Mouse (Mus musculus) kidney, embryonic 16.5 days (tissue): ENCODE measurements around the gene Chd2. TPM values are rescaled to one million over a fixed set of nuclear protein-coding genes. Genes with fewer than 3 reads are reported as not detected.

ENCODE experiments used
- ATAC-seq: fragments of 200-750 bp; cut with Nextera tagmentation; 2 replicates; pipeline ENCODE4 v1.8.0; 2017; ENCODE audit warnings: moderate TSS enrichment; ENCODE audit not compliant: low FRiP score, low TSS enrichment
- H3K27ac ChIP-seq: fragments of 300-500 bp; sonication (generic); 2 replicates; pipeline ENCODE4 v1.5.1; 2014; ENCODE audit warnings: low read length
- H3K27me3 ChIP-seq: fragments of 300-500 bp; sonication (generic); 2 replicates; pipeline ENCODE4 v1.6.1; 2014; ENCODE audit warnings: low read length, control low read depth, mixed read lengths; ENCODE audit not compliant: insufficient read depth
- H3K36me3 ChIP-seq: fragments of 300-500 bp; sonication (generic); 2 replicates; pipeline ENCODE4 v1.6.1; 2014; ENCODE audit warnings: low read length, control low read depth, mixed read lengths; ENCODE audit not compliant: insufficient read depth
- H3K4me1 ChIP-seq: fragments of 300-500 bp; sonication (generic); 2 replicates; pipeline ENCODE4 v1.6.1; 2014; ENCODE audit warnings: low read length, control low read depth, mixed read lengths; ENCODE audit not compliant: insufficient read depth
- H3K4me2 ChIP-seq: fragments of 300-500 bp; sonication (generic); replicated peaks from 2 replicates; pipeline ENCODE4 v1.6.1; 2014; ENCODE audit warnings: low read depth, low read length
- H3K4me3 ChIP-seq: fragments of 300-500 bp; sonication (generic); 2 replicates; pipeline ENCODE4 v1.5.1; 2014; ENCODE audit warnings: mild to moderate bottlenecking, low read length
- H3K9ac ChIP-seq: fragments of 300-500 bp; sonication (generic); replicated peaks from 2 replicates; pipeline ENCODE4 v1.6.1; 2014; ENCODE audit warnings: low read length
- H3K9me3 ChIP-seq: fragments of 300-500 bp; sonication (generic); 2 replicates; pipeline ENCODE4 v1.6.1; 2016; ENCODE audit warnings: low read length, control low read depth
- WGBS: fragments of 180-500 bp; shearing (Covaris S2); extraction: QIAGEN DNeasy Blood & Tissue Kit; methylation state at CpG from one replicate; pipeline ENCODE4 v1.1.7; 2014; 5-methylcytosine and 5-hydroxymethylcytosine counted together
- polyA plus RNA-seq: library from polyadenylated mRNA; unstranded; fragments of >200 nt; fragmentation: Nextera tagmentation; extraction: Ambion mirVana; gene quantifications from 2 replicates; pipeline ENCODE4 v1.2.1, GENCODE M21; 2015

Chd2 gene
- 45.3 and 59.0 TPM in 2 replicates for polyA plus RNA-seq

DNA sequence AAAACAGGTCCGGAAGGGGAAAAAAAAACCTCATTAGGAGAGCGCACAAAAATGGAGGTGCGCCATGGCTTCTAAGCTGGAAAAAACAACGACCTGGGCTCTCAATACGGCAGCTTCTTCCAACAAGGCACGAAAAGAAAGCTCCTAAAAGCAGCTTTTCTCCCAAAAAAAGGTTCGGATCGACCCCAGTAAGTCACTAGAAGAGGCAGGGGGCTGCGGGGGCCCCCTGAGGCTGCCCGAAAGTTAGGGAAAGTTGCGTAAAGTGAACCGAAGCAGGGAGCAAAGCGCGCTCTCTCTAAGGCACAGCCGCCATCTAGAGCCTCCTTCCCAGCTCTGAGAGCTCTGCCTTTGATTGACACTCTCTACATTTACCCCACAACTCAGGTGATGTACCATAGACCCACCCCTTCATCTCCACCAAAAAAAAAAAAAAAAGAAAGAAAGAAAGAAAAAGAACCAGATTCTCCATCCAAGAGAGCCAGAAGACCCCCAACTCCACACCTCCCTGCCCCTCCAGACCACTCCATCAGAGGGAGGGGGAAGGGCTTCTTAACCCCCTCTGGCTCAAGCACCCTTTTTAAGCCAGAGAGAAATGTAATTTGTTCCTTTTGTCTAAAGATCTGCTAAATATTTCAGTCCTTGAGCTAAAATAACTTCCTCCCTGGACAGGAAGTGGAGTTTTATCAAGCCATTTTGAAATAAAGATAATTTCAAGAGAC lies at the start of gene Chd2:
Gene Chd2 (minus strand): TSS at position 419 of the 719 bp plus-strand sequence.
- Histone ChIP-seq H3K4me2 (peak within 1 kb of the TSS; percentile 56), H3K27me3 (no peaks in the 10 kb centered on the region), H3K4me1 (peaks cover 7% of the 10 kb centered on the region), H3K9ac (peak within 1 kb of the TSS; percentile 100), H3K36me3 (peaks cover 11% of the 10 kb centered on the region), H3K4me3 (peak within 1 kb of the TSS; percentile 87), H3K9me3 (no peaks in the 10 kb centered on the region), H3K27ac (peak within 1 kb of the TSS; percentile 100)
- WGBS, result under 1% methylated on average over 15 of the region's 15 CpGs
- ATAC-seq, result peak; percentile 72

DNA sequence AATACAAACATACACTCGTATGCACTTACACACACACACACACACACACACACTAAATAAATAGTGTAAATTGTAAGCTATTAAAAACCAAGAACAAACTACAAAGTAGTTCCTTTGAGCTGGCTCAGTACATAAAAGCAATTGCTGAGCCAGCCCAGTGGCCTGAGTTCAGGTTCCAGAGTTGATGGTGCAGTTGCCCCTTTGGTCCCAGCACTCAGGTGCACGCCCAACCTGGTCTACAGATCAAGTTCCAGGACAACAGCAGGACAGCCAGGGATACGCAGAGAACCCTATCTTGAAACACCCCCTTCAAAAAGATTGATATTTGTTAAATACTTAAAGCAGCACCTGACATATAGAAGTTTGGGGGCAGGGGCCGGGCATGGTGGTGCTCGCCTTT lies 49.1 kb upstream of the Chd2 start:
- Histone ChIP-seq H3K36me3 (no peaks in the 10 kb centered on the region), H3K4me2 (no peak overlapping the region), H3K4me3 (no peak overlapping the region), H3K27me3 (no peaks in the 10 kb centered on the region), H3K27ac (no peak overlapping the region), H3K9ac (no peak overlapping the region), H3K4me1 (peaks cover 28% of the 10 kb centered on the region), H3K9me3 (no peaks in the 10 kb centered on the region)
- WGBS, result 93% methylated on average over 5 of the region's 5 CpGs
- ATAC-seq, result no peak

DNA sequence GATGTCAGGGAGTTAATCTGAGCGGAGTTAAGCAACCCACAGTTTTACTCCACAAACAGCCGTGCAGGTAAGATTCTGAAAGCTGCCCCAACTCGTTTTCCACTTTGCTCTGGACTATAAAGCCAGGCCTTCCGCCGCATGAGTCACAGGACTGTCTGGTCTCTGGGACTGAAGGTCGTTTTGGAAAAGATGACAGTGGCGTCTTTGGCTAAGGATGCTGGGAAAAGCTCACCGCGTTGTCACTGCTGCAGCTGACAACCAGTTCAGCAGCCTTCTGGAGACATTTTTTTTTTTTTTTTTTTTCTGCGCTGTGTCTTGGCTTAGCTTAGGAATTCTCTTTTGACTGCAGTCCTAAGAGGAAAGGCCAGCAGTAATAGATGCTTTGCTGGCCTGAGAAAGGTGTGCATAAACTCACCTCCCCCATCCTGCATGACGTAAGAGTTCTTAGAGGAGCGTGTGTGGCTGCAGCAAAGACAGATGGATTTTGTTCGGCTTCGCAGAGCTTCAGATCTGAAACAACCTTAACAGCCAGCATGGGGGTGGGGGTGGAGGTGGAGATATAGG lies 47.7 kb upstream of the Chd2 start:
- ATAC-seq, result no peak
- H3K4me3 ChIP-seq, result no peak overlapping the region
- H3K9ac ChIP-seq, result peak overlapping the region; percentile 22; the same call in 1 of the 2 replicates
- no peaks in the 10 kb centered on the region for H3K27me3 ChIP-seq
- H3K4me2 ChIP-seq, result peak overlapping the region; percentile 19; the same call in 1 of the 2 replicates
- peak overlapping the region; percentile 77 for H3K27ac ChIP-seq
- peaks cover 38% of the 10 kb centered on the region for H3K4me1 ChIP-seq
- H3K9me3 ChIP-seq, result no peaks in the 10 kb centered on the region
- WGBS, result 28% methylated on average over 14 of the region's 14 CpGs
- no peaks in the 10 kb centered on the region for H3K36me3 ChIP-seq

DNA sequence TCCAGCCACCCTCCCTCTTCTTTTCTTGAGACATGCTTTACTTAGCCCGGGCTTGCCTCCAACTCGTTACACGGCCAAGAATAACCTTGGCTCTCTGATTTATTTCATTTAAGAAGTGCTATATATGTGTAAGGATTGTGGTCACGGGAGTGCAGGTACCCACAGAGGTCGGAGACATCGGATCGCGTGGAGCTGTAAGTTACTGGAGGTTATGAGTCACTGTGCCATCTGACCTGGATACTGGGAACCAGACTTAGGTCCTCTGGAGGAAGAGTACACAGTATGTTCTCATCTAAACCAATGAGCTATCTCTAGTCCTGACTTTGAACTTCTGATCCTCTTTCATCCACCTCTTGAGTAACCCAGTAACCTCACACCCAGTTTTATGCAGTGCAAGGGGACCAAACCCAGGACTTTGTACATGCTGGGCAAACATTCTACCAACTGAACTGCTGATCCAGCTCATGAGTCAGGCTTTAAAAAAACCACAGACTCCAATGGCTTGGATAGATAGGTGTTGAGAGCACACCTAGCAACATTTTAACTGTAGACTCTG lies 46.8 kb upstream of the Chd2 start:
- H3K36me3 ChIP-seq, result no peaks in the 10 kb centered on the region
- H3K27me3 ChIP-seq, result no peaks in the 10 kb centered on the region
- H3K4me2 ChIP-seq, result no peak overlapping the region
- peak overlapping the region; percentile 77 for H3K27ac ChIP-seq
- H3K4me1 ChIP-seq, result peaks cover 39% of the 10 kb centered on the region
- H3K9ac ChIP-seq, result no peak overlapping the region
- H3K9me3 ChIP-seq, result no peaks in the 10 kb centered on the region
- 56% methylated on average over 8 of the region's 8 CpGs for WGBS
- peak; percentile 39 for ATAC-seq
- H3K4me3 ChIP-seq, result no peak overlapping the region

DNA sequence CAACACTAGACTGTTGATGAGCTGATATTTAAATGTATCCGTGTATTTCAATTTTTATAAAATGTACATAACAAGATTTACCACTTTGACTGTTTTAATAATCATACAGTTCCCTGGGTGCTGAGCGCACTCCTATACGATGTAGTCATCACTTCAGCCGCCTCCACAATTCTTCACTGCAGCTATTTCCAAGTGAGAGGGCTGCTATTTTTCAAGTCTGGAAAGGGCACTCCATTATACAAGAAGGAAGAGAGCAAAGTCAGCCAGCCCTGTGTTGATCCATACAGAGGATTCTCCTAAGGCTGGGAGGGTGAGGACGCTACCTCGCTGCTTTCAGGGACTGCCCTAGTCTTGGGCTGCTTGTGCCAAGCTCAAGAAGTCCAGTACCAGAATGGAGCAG lies 45.1 kb upstream of the Chd2 start:
- no peak for ATAC-seq
- WGBS, result 88% methylated on average over 6 of the region's 6 CpGs
- H3K4me2 ChIP-seq, result no peak overlapping the region
- H3K36me3 ChIP-seq, result no peaks in the 10 kb centered on the region
- no peak overlapping the region for H3K9ac ChIP-seq
- H3K4me3 ChIP-seq, result no peak overlapping the region
- H3K27me3 ChIP-seq, result no peaks in the 10 kb centered on the region
- H3K9me3 ChIP-seq, result no peaks in the 10 kb centered on the region
- H3K4me1 ChIP-seq, result peaks cover 40% of the 10 kb centered on the region
- H3K27ac ChIP-seq, result no peak overlapping the region

DNA sequence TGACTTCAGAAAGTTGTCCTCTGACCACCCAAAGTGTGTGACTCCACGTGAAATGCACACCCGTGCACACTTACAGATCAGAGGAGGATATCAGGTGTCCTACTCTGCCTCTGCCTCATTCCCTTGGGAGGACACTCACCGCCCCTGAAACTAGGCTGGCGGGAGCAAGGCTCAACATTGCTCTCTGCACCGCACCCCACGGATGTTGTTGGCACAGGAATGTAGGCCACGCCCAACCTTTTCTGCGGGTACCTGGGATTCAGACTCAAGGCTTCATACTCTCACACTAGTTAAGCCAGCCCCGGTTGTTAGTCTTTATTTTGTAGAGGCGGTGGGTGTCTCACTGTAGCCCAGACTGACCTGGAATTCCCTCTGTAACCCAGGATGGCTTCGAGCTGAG lies 44.6 kb upstream of the Chd2 start:
- H3K4me3 ChIP-seq, result no peak overlapping the region
- no peak overlapping the region for H3K4me2 ChIP-seq
- no peak for ATAC-seq
- H3K9me3 ChIP-seq, result no peaks in the 10 kb centered on the region
- peaks cover 40% of the 10 kb centered on the region for H3K4me1 ChIP-seq
- no peaks in the 10 kb centered on the region for H3K36me3 ChIP-seq
- H3K9ac ChIP-seq, result no peak overlapping the region
- no peaks in the 10 kb centered on the region for H3K27me3 ChIP-seq
- H3K27ac ChIP-seq, result no peak overlapping the region
- WGBS, result 42% methylated on average over 11 of the region's 11 CpGs

DNA sequence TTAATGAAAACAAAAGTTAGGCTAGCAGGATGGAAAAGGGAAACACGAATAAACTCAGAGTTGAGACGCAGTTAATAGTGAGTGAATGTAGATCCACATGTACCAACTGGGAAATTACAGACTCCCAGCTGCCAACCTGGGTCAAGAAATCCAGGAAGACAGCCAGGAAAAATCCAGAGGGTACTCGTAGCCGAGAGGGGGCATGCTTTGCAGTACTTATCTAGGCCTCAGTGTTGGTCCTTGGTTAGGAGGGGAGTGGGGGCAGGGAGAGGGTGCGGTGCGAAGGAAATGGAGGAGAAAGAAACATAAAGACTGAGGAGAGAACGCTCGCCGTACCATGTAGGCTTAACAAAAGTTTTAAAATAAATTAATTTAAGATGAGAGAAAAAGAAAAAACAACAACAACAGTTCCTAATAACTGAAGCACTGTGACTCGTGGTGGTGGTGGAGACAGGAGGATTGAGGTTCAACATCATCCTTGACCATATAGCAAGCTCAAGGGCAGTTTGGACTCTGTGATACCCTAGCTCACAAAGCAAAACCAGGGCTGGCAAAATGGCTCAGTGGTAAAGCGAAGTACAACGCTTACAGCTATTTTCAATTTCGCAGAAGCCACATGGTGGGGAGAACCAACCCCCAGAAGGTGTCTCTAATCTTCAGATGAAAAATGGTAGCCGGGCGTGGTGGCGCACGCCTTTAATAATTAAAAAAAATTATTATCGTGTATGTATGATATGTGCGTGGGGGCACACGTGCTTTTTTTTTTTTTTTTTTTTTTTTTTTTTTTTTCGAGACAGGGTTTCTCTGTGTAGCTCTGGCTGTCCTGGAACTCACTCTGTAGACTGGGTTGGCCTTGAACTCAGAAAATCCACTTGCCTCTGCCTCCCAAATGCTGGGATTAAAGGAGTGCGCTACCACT lies 43.7 kb upstream of the Chd2 start:
- peaks cover 40% of the 10 kb centered on the region for H3K4me1 ChIP-seq
- H3K9me3 ChIP-seq, result no peaks in the 10 kb centered on the region
- no peaks in the 10 kb centered on the region for H3K27me3 ChIP-seq
- peak overlapping the region; percentile 93 for H3K27ac ChIP-seq
- 73% methylated on average over 21 of the region's 22 CpGs for WGBS
- H3K36me3 ChIP-seq, result no peaks in the 10 kb centered on the region
- H3K4me3 ChIP-seq, result no peak overlapping the region
- H3K4me2 ChIP-seq, result peak overlapping the region; percentile 4; the same call in 1 of the 2 replicates
- no peak for ATAC-seq
- 0 out of 2 replicates have a peak overlapping the region, but pooled peaks have one; percentile 42 for H3K9ac ChIP-seq

DNA sequence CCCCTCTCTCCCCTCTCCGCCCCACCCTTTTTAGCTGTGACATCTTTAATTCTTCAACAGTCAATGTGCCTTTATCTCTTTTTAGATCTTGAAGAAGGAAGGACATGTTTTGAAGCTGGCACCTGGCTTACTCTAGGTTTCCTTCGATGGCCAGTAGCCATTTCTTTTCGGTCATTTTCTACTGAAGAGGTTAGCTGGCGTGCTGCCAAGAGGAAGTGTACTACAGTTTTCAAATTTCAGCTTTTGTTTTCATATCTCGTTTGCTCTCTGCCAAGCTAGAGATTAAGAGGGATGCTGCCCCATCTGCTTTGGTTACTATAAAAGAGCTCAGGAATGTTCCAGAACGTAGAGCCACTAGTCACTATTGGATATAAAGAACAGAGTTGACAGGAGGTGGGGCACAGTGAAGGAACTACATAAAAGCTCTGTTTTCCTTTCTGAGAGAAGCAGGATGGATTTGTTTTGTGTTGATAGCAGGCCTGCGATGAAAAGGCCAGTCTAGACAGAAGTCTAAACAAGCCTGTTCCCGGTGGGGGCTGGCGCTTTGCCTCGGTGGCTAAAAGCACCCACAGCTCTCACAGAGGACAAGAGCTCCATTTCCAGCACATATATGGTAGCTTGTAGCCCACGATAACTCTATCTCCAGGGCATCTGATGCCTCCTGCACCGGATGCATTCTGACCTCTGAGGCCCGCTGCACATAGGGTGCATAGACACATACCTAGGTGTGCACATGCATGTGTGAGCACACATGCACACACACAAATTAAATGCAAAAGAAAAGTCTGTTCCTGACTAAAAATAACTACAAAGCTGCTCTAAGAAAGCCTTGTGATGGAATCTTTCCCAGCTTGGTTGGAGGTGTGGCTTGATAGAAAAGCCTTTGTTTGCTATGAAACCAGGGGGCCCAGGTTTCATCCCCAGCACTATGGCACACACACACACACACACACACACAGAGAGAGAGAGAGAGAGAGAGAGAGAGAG lies 42.7 kb upstream of the Chd2 start:
- Histone ChIP-seq H3K4me2 (peak overlapping the region; percentile 4), H3K4me3 (no peak overlapping the region), H3K36me3 (no peaks in the 10 kb centered on the region), H3K27me3 (no peaks in the 10 kb centered on the region), H3K9ac (0 out of 2 replicates have a peak overlapping the region, but pooled peaks have one; percentile 0), H3K4me1 (peaks cover 42% of the 10 kb centered on the region), H3K27ac (peak overlapping the region; percentile 93), H3K9me3 (no peaks in the 10 kb centered on the region)
- 33% methylated on average over 13 of the region's 13 CpGs for WGBS
- peak; percentile 68 for ATAC-seq
